Mouse (Mus musculus): Measurements from ENCODE around the gene Gch1. TPM values are rescaled to one million over a fixed set of nuclear protein-coding genes. Genes with fewer than 3 reads are reported as not detected.

Gene Gch1
- total and polyA plus RNA-seq, 3 experiments, result 4.4 to 6.6 TPM; not detected in 1

- Histone ChIP-seq H3K27ac (ENCODE audit: control insufficient read depth, low read depth, low read length) (no peak overlapping the region), H3K4me1 (ENCODE audit: control insufficient read depth in 1 of 2, insufficient read depth in 2 of 2, low read length in 2 of 2) (peaks cover 0 to 5% of the 10 kb centered on the region in 2 experiments; a peak in 3 of 4 replicates), H3K4me3 (ENCODE audit: control insufficient read depth in 1 of 2, insufficient read depth in 1 of 2, low read depth in 2 of 2, low read length in 2 of 2) (no peak overlapping the region), H3K27me3 (ENCODE audit: control insufficient read depth in 1 of 2, insufficient read depth in 2 of 2, low read length in 2 of 2) (peaks cover 0 to 5% of the 10 kb centered on the region in 2 experiments; a peak in 2 of 4 replicates), H3K9ac (ENCODE audit: control insufficient read depth, low read depth, low read length, poor library complexity, severe bottlenecking) (no peak overlapping the region), H3K79me2 (ENCODE audit: control insufficient read depth, insufficient read depth, low read length, poor library complexity) (no peaks in the 10 kb centered on the region), H3K9me3 (replicated peaks; ENCODE audit: insufficient read depth, low read length) (no peaks in the 10 kb centered on the region), H3K36me3 (ENCODE audit: control insufficient read depth in 1 of 2, insufficient read depth in 2 of 2, low read length in 2 of 2) (no peaks in the 10 kb centered on the region; a peak in 1 of 4 replicates)
- DNase-seq (ENCODE audit: low read depth, low spot score), result no peak
- no peak for TF ChIP-seq RAD21 (IDR thresholded peaks at IDR 0.05; ENCODE audit: low read depth, low read length)
- TF ChIP-seq BHLHE40 (IDR thresholded peaks at IDR 0.05; ENCODE audit: borderline replicate concordance, low read depth, low read length), result no peak
- no peak for TF ChIP-seq ELF1 (IDR thresholded peaks at IDR 0.05; ENCODE audit: low read depth, low read length)
- no peak for TF ChIP-seq NELFE (IDR thresholded peaks at IDR 0.05; ENCODE audit: low read depth, low read length)
- TF ChIP-seq UBTF (IDR thresholded peaks at IDR 0.05; ENCODE audit: borderline replicate concordance, insufficient read depth, low read depth, low read length), result no peak
- TF ChIP-seq MAFK (IDR thresholded peaks at IDR 0.05; ENCODE audit: borderline replicate concordance, low read depth, low read length), result no peak
- no peak for TF ChIP-seq RCOR1 (IDR thresholded peaks at IDR 0.05; ENCODE audit: low read depth, low read length)
- no peak for TF ChIP-seq CHD2 (IDR thresholded peaks at IDR 0.05; ENCODE audit: low read length)
- no peak for TF ChIP-seq USF2 (IDR thresholded peaks at IDR 0.05; ENCODE audit: borderline replicate concordance in 1 of 2, insufficient read depth in 1 of 2, low read depth in 1 of 2, low read length in 2 of 2)
- no peak for TF ChIP-seq EP300 (IDR thresholded peaks at IDR 0.05; ENCODE audit: low read depth in 1 of 2, low read length in 2 of 2)
- no peak for TF ChIP-seq MAX (IDR thresholded peaks at IDR 0.05; ENCODE audit: low read length)
- no peak for TF ChIP-seq ZNF384 (IDR thresholded peaks at IDR 0.05; ENCODE audit: low read depth, low read length)
- TF ChIP-seq TAL1 (IDR thresholded peaks at IDR 0.05; ENCODE audit: low read length), result no peak
- TF ChIP-seq ZMIZ1 (IDR thresholded peaks at IDR 0.05; ENCODE audit: low read depth, low read length), result no peak
- TF ChIP-seq POLR2A (IDR thresholded peaks at IDR 0.05; ENCODE audit: control insufficient read depth in 1 of 2, insufficient read depth in 1 of 2, low read depth in 1 of 2, low read length in 2 of 2, poor library complexity in 1 of 2), result no peak
Observed at GRCm38 (mm10) chr14:47218766-47219606, 29.8 kb upstream of the Gch1 start.

GRCm38 (mm10) chr14:47216541-47216940 lies 27.3 kb upstream of the Gch1 start:
- H3K9me3 ChIP-seq (replicated peaks; ENCODE audit: insufficient read depth, low read length), result no peaks in the 10 kb centered on the region
- H3K27me3 ChIP-seq (ENCODE audit: control insufficient read depth in 1 of 2, insufficient read depth in 2 of 2, low read length in 2 of 2), result peaks cover 0 to 6% of the 10 kb centered on the region in 2 experiments; a peak in 2 of 4 replicates
- H3K36me3 ChIP-seq (ENCODE audit: control insufficient read depth in 1 of 2, insufficient read depth in 2 of 2, low read length in 2 of 2), result no peaks in the 10 kb centered on the region
- TF ChIP-seq MAX (IDR thresholded peaks at IDR 0.05; ENCODE audit: low read length) (no peak), RCOR1 (IDR thresholded peaks at IDR 0.05; ENCODE audit: low read depth, low read length) (no peak), HCFC1 (IDR thresholded peaks at IDR 0.05; ENCODE audit: low read depth, low read length) (no peak), E2F4 (IDR thresholded peaks at IDR 0.05; ENCODE audit: borderline replicate concordance, low read depth, low read length) (no peak), UBTF (IDR thresholded peaks at IDR 0.05; ENCODE audit: borderline replicate concordance, insufficient read depth, low read depth, low read length) (no peak), ELF1 (IDR thresholded peaks at IDR 0.05; ENCODE audit: low read depth, low read length) (no peak)
- DNase-seq (ENCODE audit: low read depth, low spot score), result no peak
- no peak overlapping the region for H3K27ac ChIP-seq (ENCODE audit: control insufficient read depth, low read depth, low read length)
- H3K4me1 ChIP-seq (ENCODE audit: control insufficient read depth in 1 of 2, insufficient read depth in 2 of 2, low read length in 2 of 2), result peaks cover 0 to 3% of the 10 kb centered on the region in 2 experiments; a peak in 1 of 4 replicates
- H3K9ac ChIP-seq (ENCODE audit: control insufficient read depth, low read depth, low read length, poor library complexity, severe bottlenecking), result no peak overlapping the region
- H3K4me3 ChIP-seq (ENCODE audit: control insufficient read depth in 1 of 2, insufficient read depth in 1 of 2, low read depth in 2 of 2, low read length in 2 of 2), result no peak overlapping the region
- no peaks in the 10 kb centered on the region for H3K79me2 ChIP-seq (ENCODE audit: control insufficient read depth, insufficient read depth, low read length, poor library complexity)

Data from MEL (cell line).